Mouse (Mus musculus) ES-Bruce4 (cell line): ENCODE results near the gene Slc7a6.

ENCODE experiments used
- CTCF ChIP-seq: IDR thresholded peaks from one replicate; pipeline ENCODE4 v1.8.1; 2011; ENCODE audit warnings: low read depth, low read length
- EP300 ChIP-seq: IDR thresholded peaks from 2 replicates; pipeline ENCODE4 v1.6.1; 2011; ENCODE audit warnings: low read depth, low read length; ENCODE audit not compliant: insufficient read depth
- POLR2A ChIP-seq: IDR thresholded peaks from one replicate; pipeline ENCODE4 v1.8.1; 2011; ENCODE audit warnings: low read length; ENCODE audit not compliant: insufficient read depth

- TF ChIP-seq CTCF: no peak
- no peak for TF ChIP-seq EP300
- TF ChIP-seq POLR2A: no peak
Observed at GRCm38 (mm10) chr8:106178428-106178827, 9.8 kb downstream of the Slc7a6 start.
